Mouse (Mus musculus) mammary gland, adult 2 months (tissue): ENCODE data around the gene Plcg2. TPM values are rescaled to one million over a fixed set of nuclear protein-coding genes. Genes with fewer than 3 reads are reported as not detected.

Source experiments
- polyA plus RNA-seq: library from polyadenylated mRNA; depleted of rRNA; stranded (reverse); fragments of >200 nt; gene quantifications from 2 replicates; pipeline ENCODE4 v1.2.3, GENCODE M21; 2012; ENCODE audit warnings: low replicate concordance; rRNA removed

Gene Plcg2
- 12.8 and 23.1 TPM in 2 replicates for polyA plus RNA-seq

DNA sequence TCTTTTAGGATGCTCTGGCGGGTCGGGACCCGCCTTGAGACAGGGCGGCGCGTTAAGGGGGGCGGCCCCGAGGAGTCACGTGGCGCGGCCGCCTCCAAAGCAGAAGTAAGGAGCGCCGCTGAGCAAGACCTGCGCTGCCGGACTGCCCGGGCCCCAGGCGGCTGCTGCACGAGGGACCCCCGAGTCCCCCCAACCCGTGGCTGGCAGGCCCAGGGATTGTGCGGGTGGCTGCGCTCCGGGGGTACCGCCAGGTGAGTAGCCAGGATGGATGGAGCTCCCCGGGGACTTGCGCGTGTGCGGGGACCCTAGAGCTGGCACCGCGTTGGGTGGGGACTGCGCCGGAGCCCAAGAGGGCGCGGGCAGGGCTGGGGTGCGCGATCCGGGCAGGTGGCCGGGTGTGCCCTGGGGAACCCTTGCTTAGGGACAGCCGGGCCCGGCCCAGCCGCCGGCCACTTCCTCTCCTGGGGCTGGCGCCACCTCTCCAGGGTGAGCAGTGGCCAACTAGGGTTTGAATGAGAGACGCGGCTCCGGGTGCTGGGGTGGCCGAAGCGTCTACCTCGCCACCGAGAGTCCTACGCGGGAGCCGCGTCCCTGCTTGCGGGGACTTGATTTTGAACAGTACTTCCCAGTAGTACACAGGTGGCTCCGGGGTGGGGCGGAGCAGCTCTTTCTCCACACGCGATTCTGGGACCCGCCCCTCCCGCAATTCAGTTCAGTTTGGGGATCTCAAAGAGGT is at the start of gene Plcg2:
Gene Plcg2 (plus strand): TSS at position 113 of the 736 bp plus-strand sequence.

DNA sequence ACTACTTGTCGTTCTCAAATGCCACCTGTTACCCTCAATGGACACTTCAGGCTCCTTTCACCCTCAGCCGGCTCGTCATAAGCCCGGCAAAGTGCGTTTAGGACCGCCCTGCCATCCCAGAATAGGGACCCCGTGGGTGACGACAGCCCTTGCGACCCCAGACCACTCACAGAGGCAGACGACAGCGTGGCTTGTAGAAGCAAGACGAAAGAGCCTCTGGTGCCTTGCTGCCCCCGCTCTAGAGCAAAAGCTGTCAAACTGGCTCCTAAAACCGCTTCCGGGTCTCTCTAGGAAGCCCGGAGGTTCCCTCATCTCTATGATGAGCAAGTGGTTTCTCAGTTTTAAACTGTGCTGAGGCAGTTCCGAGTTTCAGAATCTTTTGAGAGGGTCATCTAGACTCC is 175.3 kb downstream of the Plcg2 start, which contains the start of gene Sdr42e1:
Gene Sdr42e1 (minus strand): TSS at position 260 of the 401 bp plus-strand sequence.

Other genes starting within 250 kb of the Plcg2 start
- gene Cmip, start 241.2 kb upstream of the Plcg2 start, polyA plus RNA-seq = 39.0 and 71.1 TPM in 2 replicates
- gene Sdr42e1, start 175.4 kb downstream of the Plcg2 start, polyA plus RNA-seq = 8.0 and 15.2 TPM in 2 replicates
- 0.38 TPM in 1 of 2 replicates, not detected in the other for gene Hsd17b2, start 203.6 kb downstream of the Plcg2 start, polyA plus RNA-seq